Mouse (Mus musculus): ENCODE results near the gene Nkain4.

Gene Nkain4

GRCm38 (mm10) chr2:180952731-180953171, 1.7 kb downstream of the Nkain4 start:
- DNase-seq (ENCODE audit: low read depth, low spot score), result no peak

GRCm38 (mm10) chr2:180949947-180950346, 4.6 kb downstream of the Nkain4 start:
- DNase-seq (ENCODE audit: low read depth, low spot score), result no peak

- DNase-seq (ENCODE audit: low read depth, low spot score), result no peak
Observed at GRCm38 (mm10) chr2:180941869-180942268, 12.6 kb downstream of the Nkain4 start.

GRCm38 (mm10) chr2:180940187-180940586, 14.3 kb downstream of the Nkain4 start:
- no peak for DNase-seq (ENCODE audit: low read depth, low spot score)

- no peak for DNase-seq (ENCODE audit: low read depth, low spot score)
Observed at GRCm38 (mm10) chr2:180932418-180932817, 22.1 kb downstream of the Nkain4 start.

DNA sequence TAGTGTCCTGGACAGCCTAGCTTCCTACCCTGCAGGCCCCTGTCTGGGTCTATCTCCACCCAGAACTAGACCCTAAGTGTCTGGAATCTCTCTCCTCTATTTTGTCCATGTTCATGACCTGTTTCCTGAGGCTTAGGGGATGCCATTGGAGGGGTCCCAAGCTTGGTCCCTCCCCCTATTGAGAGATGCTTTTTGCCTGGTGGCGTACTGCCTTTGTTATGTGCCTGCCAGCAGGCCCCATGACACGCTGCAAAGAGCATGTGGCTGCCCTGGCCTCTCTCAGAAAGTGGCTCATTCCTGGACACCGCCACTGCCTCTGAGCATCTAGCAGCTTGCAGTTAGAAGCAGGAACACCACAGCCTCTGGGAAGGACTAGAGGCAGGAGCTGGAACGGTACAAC, 25.8 kb downstream of the Nkain4 start, which contains the start of gene Birc7:
Gene Birc7 (plus strand): TSS at position 301 of the 400 bp plus-strand sequence.
- no peak for DNase-seq (ENCODE audit: low read depth, low spot score)

DNA sequence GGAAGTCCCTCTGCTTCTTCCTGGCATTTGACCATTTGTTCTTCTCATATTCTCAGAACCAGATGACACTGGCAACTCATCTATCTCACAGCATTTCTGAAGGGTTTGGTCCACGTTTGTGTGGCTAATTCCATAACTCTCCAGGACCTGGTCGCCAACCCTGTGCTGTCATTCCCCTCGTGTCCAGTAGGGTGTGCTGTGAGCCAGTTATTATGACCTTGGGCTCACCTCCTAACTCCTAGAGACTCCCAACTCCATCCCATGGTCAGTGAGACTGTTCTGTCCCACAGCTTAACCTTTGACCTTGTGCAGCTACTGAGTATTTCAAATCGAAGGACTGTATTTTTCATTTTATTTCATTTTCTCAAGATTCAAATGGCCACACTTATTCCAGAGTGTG, 29.3 kb downstream of the Nkain4 start:
- DNase-seq (ENCODE audit: low read depth, low spot score), result peak; percentile 62

DNA sequence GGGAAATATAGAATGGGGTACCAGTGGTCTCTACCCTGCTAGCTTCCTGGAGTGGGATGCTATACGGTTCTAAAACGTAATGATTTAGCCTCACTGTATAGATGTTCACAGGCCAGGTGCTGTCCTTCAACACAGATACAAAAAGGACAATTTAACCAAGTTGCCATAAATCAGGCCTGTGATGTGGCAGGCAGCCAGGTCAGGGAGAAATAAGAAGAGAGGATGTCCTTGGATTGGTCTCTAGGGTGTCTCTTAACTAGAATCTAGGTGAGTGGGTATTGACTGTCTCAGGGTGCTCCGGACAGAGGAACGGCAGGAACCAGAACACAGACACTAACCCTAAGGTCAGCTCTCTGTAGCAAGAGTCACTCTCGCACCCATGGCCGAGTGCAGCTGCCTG, 31.8 kb downstream of the Nkain4 start:
- no peak for DNase-seq (ENCODE audit: low read depth, low spot score)

- peak; percentile 96 for DNase-seq (ENCODE audit: low read depth, low spot score)
Observed at GRCm38 (mm10) chr2:180920810-180921400, 33.6 kb downstream of the Nkain4 start, which contains the start of gene Ythdf1. Gene Ythdf1, minus strand, starts transcription at chr2:180920949.

DNA sequence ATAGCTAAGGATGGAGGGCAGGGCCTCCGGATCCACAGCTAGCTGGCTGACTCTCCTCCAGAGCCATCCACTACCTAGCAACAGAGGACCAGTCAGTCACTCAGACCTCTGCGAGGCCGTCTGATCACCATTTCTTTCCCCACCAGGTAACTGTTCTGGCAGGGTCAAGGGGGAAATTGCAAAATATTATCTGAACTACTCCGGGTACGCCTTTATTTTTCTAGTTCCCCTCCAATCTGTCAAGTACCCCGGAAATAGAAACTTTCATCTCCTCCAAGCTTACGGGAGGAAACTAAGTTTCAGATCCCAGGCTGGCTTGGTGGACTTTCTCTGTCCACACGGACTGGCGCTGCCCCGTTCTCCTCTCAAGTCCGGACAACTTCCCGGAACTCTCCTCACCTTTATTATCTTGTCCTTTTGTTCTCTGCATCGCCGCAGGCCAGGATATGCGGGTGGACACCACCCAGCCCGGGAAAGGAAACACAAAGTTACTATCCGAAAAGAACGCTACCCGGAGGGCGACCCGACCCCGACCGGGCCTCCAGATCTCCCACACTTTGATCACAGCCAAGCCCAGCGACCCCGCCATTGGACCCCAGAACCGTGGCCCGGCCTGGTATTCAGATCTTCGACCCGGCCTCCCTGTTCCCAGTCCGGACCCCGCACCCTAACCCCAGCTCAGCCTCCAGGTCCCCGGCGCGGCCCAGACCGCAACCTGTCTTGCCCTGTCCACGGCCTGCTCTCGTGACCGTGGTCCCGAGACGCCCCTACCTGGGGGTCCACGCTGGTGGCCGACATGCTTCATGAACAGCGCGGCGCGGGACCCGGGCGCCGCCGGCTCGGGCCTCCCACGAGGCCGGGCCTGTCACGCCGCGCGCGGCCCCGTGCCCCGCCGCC, 34.3 kb downstream of the Nkain4 start:
- DNase-seq (ENCODE audit: low read depth, low spot score), result peak; percentile 13

DNA sequence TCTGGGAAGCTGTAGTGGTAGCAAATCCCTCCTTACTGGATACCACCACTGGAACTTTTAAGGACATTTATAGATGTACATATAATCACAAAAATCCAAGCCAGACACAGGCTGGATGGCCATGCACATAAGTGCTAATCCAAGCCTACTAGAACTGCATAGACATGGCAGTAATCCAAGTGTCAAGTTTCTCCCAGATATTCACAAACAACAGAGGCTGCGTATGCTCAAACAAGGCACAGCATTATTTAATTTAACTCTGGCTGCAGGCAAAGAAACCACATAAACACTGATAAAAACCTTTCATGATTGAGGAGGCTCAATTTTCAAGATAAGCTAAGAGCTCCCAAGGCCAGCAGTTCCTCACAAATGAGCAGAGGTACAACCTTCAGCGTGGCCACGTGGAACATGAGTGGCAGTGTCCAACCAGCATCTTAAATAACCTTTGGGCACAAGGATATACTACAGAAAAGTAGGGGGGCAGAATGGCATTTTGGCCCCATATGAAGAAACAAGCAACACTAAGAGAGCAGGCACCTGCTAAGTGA, 38.5 kb downstream of the Nkain4 start:
- no peak for DNase-seq (ENCODE audit: low read depth, low spot score)

GRCm38 (mm10) chr2:180910928-180911327, 43.6 kb downstream of the Nkain4 start:
- no peak for DNase-seq (ENCODE audit: low read depth, low spot score)

DNA sequence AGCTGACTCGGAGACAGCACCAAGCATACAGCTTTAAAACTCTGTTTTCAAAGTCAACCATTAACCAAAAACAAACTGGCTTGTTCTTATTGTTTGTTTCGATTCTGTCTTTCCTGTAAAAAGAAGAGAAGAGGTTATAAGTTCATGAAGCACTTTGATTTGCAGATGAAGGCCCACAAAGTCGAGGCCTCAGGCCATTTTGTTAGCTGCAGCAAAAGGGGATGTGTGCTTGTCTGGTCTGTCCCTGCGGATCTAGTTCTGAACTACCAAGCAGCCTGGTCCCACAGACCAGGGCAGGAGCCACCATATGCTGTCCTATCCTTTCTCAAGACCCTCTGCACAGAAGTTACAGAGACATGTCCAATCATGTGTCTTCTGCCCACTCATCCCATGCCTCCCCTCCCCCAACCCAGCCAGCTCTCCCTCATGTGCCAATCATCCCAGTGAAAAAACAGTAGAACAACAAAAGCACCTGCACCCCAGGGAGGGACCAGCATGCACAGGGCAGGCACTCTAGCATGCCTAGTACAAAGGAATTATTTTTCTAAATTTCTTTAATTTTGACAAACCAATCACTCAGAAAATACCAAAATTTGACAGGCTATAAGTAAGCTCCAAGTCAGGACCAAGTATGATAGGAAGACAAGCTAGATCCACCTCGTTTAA, 48.8 kb downstream of the Nkain4 start:
- no peak for DNase-seq (ENCODE audit: low read depth, low spot score)

GRCm38 (mm10) chr2:180904435-180905208, 49.9 kb downstream of the Nkain4 start:
- DNase-seq (ENCODE audit: low read depth, low spot score), result no peak

DNA sequence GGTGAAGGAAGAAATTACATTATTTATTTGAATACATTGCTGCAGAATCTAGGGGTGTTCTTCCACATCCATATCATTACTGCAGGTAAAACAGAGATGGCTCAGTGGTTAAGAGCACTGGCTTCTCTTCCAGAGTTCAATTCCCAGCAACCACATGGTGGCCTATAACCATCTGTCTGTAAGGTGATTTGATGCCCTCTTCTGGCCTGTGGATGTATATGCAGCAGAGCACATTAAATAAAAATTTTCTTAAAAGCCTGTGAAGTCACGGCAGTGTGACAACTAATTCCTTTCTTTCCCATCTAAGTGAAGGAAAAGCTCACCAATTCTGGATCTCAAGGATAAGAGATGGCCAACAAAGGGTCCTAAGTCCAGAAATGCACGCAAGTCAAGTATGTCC, 52.4 kb downstream of the Nkain4 start:
- DNase-seq (ENCODE audit: low read depth, low spot score), result no peak

GRCm38 (mm10) chr2:180897857-180898256, 56.6 kb downstream of the Nkain4 start:
- no peak for DNase-seq (ENCODE audit: low read depth, low spot score)

DNA sequence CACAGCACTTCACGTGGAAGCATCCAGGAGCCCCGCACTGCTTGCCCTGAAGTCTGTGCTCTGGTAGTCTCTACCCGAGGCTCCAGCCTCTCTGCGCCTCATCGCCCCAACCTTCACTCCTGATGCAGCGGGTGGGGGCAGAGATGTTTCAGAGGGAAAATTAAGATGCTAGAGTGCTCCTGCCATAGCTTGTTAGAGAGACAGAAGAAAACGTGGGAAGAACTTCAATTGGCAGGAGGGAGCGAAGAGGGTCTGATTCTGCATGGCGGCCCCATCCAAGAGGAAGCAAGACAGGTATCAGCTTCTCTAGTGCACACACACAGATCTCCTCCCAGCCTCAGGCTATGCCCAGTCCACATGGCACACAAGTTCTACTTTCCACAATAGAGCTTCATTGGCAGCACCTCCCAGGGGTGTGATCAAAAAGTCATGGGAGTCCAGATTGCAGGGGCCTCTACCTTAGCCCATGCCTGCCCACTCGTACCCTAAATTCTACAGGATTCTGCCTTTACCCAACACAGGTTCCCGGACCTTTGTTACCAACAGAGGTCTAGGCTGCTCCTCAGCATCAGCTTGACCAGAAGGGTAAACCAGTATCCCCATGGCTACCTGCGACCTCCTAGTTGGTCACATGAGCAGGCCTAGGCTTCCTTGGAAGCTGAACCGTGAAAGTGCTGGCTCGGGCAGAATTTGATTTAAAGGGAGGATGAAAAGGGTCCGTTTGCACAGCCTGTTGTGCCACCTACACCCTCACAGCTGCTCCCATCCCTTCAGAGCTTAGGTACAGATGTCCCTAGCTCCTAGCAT, 57.5 kb downstream of the Nkain4 start:
- DNase-seq (ENCODE audit: low read depth, low spot score), result no peak

DNA sequence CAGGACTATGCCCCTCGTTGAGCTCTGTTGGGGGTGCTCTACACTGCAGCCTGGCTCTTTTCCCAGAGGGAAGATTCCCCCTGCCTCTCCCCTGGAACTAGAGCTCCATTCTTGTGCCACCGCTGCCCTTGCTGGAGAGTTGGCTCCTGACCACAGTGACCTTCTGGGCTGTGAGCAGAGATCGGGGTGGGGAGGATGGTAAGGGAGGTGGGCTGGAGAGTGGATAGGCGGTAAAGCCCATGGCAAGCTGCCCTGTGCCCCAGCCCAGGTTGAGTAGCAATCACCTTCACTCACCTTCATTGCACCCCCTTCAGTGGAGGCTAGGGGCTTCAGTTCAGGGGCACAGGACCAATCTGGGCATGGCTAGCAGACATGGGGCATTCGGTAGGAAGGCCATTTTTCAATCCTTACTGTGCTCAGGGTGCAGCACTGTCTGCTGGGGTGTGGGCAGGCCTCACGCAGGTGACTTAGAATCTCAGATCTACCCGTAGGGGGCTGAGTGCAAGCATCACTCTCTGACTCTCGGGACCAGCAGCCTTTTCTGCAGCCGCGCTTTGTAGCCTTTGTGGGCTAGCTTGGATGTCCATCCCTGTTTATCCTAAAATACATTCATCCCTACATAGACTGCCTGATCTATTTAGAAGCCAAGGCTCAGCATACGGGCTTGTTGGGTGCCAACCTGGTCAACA, 58.5 kb downstream of the Nkain4 start:
- DNase-seq (ENCODE audit: low read depth, low spot score), result no peak

- no peak for DNase-seq (ENCODE audit: low read depth, low spot score)
Observed at GRCm38 (mm10) chr2:180895321-180895720, 59.2 kb downstream of the Nkain4 start.

GRCm38 (mm10) chr2:180894734-180895133, 59.8 kb downstream of the Nkain4 start:
- DNase-seq (ENCODE audit: low read depth, low spot score), result no peak
